Mouse (Mus musculus) adrenal gland, postnatal 25 days (tissue): ENCODE data around the gene Cdc27. TPM values are rescaled to one million over a fixed set of nuclear protein-coding genes. Genes with fewer than 3 reads are reported as not detected.
"Not testable (repeated sequence)": the region's sequence is repeated elsewhere in the genome, so short reads cannot be mapped to it uniquely, and the experiment has no call there.

Source experiments
- DNase-seq: peaks from one replicate; pipeline ENCODE4 v3.0.0; 2021; ENCODE audit warnings: mixed read lengths
- total RNA-seq: library from RNA; stranded (reverse); gene quantifications from 2 replicates; pipeline ENCODE4 v1.2.3, GENCODE M21; 2021

Gene Cdc27
- total RNA-seq, 1 experiment from 2014 or later: 68.9 TPM

DNA sequence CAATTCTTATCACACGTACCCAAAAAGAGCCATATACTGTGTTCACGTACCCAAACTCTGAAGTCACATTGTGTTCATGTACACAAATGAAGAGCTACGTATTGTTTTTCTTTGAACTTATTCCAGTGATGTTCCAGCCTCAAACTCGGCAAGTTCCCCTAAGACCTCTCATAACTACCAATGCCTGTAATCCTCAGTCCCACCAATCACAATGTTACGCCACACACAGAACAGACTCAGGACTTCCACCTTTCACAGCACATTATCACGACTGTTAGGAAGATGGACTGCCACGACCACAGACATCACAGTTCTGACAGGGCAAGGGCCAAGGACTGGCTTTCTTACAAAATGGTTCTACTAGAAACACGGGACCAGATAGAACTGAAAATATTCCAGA lies 20.1 kb upstream of the Cdc27 start:
- DNase-seq: not testable (repeated sequence)

DNA sequence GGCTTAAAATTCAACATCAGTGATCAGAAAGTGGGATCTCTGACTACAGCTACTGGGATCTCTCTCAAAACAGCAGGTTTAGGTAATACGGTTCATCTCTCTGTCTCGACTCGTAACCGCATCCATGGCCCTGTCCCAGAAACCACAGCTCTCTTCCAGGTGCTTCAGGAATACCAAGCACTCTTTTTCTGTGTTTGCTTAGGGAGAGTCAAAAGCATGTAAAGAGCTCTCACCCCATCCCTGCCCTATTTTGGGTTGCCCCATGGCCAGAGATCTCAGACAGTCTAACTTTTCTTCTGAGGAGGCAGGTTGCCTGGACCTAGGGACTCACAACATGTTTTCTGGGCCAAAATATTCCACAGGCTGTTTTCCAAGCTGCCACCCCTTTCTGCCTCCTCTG lies 17.9 kb upstream of the Cdc27 start:
- DNase-seq: no peak

DNA sequence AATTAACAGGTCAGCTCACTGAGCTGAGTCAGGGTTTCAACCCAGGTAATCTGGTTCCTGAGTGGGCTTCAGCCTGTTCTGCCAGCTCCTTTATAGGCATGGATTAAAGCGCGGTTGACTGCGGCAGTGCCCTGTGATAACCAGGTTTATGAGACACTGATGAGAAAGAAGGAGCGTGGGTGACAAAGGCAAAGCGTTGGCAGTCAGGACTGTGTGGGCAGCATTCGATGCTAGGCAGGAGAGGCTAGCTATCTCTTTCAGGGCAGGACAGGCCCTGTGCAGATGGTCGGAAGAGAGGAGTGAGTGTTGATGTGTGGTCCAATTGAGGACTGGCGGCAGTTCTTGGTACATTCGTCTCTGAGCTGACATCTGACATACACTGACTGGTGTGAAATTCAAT lies 17.3 kb upstream of the Cdc27 start:
- no peak for DNase-seq

GRCm38 (mm10) chr11:104566796-104567195 lies 16.4 kb upstream of the Cdc27 start:
- DNase-seq: no peak

DNA sequence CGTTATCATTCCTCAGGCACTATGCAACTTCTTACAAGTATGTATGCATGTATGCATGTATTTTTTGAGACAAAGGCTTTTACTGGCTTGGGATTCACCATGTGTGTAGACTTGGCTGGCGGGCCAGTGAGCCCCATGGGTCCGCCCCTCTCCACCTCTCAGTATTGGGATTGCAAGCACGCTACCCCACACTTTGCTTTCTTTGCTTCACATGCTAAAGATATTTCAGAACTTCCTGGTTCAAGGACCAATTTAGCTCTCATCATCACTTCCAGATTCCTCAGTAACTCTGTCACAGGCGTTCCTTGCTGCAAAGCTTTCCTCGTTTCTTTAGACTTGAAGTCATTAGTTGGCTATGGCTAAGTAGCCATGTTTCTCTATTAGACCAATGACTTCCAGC lies 15.7 kb upstream of the Cdc27 start:
- no peak for DNase-seq

DNA sequence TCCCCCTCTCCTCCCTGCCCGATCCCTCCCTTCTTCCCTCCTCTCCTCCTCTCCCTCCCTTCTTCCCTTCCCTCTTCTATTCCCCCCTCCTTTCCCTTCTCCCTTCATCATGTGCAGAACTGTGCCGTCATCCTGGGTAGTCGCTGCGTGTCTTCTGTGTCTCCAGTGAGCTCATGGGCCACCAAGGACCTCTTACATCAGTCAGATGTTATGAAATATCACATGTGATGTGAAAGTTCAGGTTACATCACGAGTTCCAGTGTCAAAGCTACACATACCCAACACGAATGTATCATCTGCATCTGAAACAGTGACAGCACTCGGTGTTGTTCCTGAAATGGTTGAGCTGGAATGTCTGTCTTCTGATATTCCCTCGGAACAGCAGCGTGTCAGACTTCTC lies 14.8 kb upstream of the Cdc27 start:
- DNase-seq: no peak

DNA sequence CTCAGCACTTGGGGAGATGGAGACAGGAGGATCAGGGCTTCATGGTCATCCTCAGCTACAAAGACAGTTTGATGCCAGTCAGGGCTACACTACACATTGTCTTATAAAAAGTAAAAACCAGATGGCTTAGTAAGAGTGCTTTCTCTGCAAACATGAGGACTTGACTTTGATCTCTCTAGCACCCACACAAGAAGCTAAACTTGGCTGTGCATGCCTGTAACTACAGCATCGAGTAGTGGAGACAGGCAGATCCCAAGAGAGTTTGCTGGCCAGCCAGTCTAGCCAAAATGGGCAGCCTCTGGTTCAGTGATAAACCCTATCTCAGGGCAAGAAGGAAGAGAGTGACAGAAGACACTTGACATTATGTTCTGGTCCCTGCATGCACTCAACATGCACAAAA lies 13.1 kb upstream of the Cdc27 start:
- DNase-seq: no peak

- no peak for DNase-seq
Measured at GRCm38 (mm10) chr11:104560971-104561370, 10.6 kb upstream of the Cdc27 start.

- DNase-seq: no peak
Measured at GRCm38 (mm10) chr11:104558651-104559403, 8.4 kb upstream of the Cdc27 start.

DNA sequence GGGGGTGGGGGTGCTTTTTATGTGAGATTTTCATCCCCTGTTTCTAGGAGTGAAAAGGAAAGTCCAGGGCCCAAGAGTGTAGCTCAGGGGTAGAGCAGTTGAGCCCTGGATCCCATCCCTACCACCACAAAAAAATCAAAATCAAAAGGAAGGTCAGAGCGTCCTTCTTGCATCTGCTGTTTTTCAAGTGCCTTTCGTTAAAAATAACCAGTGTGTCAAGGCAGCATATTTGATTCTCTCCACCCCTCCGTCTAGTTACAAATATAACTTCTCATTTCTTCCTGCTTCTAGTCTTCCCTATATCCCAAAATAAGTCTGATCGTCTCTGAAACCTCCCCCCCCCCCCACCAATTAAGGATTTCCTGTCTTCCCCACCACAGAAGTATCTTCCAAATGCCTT lies 7.6 kb upstream of the Cdc27 start:
- DNase-seq: no peak

- DNase-seq: peak; percentile 76
Measured at GRCm38 (mm10) chr11:104549438-104550405, 698 bp downstream of the Cdc27 start.

DNA sequence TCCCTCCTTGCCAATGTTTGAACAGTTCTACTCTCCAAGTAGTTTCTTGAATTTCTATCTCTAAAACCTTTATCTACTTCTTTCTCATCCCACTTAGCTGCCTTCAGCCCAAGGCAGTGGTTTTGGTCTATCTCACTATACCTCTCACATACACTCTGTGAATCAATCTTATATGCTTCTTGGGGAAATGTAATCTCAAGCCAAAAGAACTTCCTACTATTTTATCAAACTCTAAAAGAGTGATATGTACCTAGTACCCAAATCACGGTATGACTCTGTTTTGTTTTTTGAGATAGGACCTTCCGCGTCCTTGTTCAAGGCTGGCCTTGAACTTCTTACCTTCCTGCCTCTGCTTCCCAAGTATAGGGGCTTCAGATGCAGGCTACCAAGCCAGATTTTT lies 2.9 kb downstream of the Cdc27 start:
- DNase-seq: no peak

GRCm38 (mm10) chr11:104544507-104544906 lies 5.9 kb downstream of the Cdc27 start:
- no peak for DNase-seq

DNA sequence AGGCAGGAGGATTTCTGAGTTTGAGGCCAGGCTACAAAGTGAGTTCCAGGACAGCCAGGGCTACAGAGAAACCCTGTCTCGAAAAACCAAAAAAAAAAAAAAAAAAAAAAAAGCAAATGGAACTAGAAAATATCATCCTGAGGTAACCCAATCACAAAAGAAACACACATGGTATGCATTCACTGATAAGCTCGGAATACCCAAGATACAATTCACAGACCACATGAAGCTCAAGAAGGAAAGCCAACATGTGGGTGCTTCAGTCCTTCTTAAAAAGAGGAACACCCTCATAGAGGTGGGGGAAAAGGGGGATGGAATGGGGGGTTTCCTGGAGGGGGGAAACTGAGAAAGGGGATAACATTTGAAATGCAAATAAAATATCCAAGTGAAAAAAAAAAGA lies 7.1 kb downstream of the Cdc27 start:
- not testable (repeated sequence) for DNase-seq

- DNase-seq: no peak
Measured at GRCm38 (mm10) chr11:104539811-104540210, 10.6 kb downstream of the Cdc27 start.

GRCm38 (mm10) chr11:104537945-104538555 lies 12.4 kb downstream of the Cdc27 start:
- no peak for DNase-seq

DNA sequence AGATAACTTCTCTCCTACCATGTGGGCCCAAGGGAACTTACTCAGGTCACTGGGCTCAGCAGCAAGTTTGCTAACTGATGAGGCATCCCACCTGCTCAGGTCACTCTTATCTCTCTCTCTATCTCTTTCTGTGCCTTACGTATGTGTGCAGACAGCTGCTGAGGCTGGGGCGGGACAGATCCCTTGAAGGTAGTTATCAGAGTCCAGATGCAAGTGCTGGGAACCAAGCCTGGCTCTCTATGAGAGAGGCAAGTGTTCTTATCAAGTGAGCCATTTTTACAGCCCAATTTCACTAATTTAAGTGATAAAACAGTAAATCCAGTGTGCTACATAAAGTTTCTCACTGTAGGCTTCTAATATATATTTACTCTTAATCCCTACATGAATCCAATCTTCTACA lies 13.6 kb downstream of the Cdc27 start:
- no peak for DNase-seq

DNA sequence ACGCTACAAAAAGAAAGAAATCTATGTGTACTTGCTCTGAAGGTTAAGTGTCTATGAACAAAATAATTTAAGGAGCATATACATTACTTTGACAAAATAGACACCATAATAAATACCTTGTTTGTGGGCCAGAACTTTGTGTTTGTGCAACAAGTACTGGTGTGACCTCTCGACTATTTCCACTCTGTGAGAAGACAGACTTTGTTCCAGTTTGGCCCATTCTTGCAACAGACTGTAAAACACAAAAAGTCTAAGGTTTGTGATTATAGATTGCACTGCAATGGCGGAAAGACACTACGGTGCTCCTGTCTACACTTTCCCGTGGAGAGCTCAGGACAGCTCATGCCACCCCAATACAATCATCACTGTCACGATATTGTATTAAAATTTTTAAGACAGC lies 24.5 kb downstream of the Cdc27 start:
- no peak for DNase-seq

DNA sequence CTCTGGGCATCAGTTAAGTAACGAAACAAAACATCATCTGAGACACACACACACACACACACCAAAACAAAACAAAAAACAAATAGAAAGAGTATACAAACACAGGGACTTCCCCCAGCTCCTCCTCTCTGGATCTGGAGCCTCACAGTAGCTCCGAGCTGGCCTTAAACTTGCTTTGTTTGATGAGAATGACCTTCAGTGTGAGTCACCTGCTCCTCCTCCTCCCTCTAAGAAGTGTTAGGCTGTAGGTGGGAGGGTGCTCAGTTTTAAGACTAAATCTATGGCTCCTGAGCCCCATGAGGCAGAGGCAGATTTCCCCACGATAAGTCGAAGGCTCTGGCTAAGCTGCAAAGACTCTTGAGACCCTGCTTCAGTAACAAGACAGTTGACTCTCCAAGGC lies 38.0 kb downstream of the Cdc27 start:
- DNase-seq: peak; percentile 12

- DNase-seq: no peak
Measured at GRCm38 (mm10) chr11:104510606-104511005, 39.8 kb downstream of the Cdc27 start.

DNA sequence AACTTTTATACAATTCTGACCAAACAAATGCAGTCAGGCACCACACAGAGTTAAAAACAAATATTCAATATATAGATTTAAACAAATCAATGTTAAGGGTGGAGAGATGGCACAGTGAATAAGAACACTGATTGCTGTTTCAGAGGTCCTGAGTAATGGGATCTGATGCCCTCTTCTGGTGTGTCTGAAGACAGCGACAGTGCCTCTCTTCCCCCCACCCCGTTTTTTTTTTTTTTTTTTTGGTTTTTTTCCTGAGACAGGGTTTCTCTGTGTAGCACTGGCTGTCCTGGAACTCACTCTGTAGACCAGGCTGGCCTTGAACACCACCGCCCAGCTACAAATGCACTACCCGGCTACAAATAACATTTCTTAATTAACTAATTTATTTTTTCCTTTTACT lies 42.0 kb downstream of the Cdc27 start:
- DNase-seq: no peak

DNA sequence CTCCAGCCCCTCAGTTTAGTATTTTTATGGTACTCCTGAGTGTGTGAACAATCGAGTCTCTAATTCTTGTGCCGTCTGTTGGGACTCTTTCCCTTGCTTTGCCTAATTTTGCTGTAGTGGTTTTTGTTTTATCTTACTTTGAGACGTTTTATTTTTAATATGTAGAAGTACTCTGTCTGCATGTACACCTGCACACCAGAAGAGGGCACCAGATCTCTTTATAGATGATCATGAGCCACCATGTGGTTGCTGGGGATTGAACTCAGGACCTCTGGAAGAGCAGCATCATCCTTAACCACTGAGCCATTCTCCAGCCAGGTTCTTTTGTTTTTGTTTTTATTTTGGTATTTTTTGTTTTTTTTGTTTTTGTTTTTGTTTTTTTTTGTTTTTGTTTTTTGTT lies 62.1 kb downstream of the Cdc27 start:
- no peak for DNase-seq

DNA sequence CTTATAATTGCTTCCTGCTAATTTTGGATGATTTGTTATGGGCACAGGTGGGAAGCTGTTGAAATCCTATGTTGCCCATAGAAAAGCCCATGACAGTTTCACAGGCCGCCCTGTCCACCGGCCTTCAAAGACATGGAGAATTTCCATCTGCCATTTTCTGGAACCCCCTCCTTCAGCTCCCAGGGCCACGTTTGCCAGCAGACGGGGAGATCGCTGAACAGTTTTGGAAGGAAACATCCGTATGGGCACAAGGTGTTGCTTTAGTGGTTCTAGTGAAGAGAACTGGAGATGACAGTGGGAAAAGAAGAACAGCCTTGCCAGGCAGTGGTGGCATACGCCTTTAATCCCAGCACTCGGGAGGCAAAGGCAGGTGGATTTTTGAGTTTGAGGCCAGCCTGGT lies 68.4 kb downstream of the Cdc27 start:
- no peak for DNase-seq
